Mouse (Mus musculus) MEL (cell line): ENCODE measurements at regions not wholly inside any gene's neighbourhood (a gene's known extent, or its start where the extent isn't known, plus 50 kb on each side); places are given as distances from the start of the nearest gene placed in this dataset.

Experiments
- CTCF ChIP-seq, 3 experiments: IDR thresholded peaks in 2 of 3; conservative IDR thresholded peaks in 1 of 3; 2 replicates each; pipeline ENCODE4 v1.5.1; 2011 to 2012; ENCODE audit warnings: low read length in 3 of 3, low read depth in 2 of 3, mild to moderate bottlenecking in 2 of 3, improper control_type of control experiment in 1 of 3, inconsistent platforms in 1 of 3, mixed read lengths in 1 of 3, moderate library complexity in 1 of 3; ENCODE audit not compliant: control insufficient read depth in 1 of 3, insufficient read depth in 1 of 3, poor library complexity in 1 of 3, severe bottlenecking in 1 of 3
- ELF1 ChIP-seq: IDR thresholded peaks from 2 replicates; pipeline ENCODE4 v1.6.1; 2014; ENCODE audit warnings: low read depth, mild to moderate bottlenecking, inconsistent platforms, low read length, improper control_type of control experiment, moderate library complexity
- EP300 ChIP-seq, 2 experiments: IDR thresholded peaks; 2 replicates each; pipeline ENCODE4 v1.6.1; 2011; ENCODE audit warnings: improper control_type of control experiment in 2 of 2, low read length in 2 of 2, low read depth in 1 of 2, mild to moderate bottlenecking in 1 of 2
- MAX ChIP-seq: IDR thresholded peaks from 2 replicates; pipeline ENCODE4 v1.6.1; 2011; ENCODE audit warnings: low read length, improper control_type of control experiment
- MXI1 ChIP-seq: IDR thresholded peaks from 2 replicates; pipeline ENCODE4 v1.6.1; 2011; ENCODE audit warnings: mild to moderate bottlenecking, low read depth, low read length, improper control_type of control experiment
- NELFE ChIP-seq: IDR thresholded peaks from 2 replicates; pipeline ENCODE4 v1.6.1; 2011; ENCODE audit warnings: low read depth, low read length, improper control_type of control experiment
- POLR2A ChIP-seq, 2 experiments: IDR thresholded peaks; 2 replicates each; pipeline ENCODE4 v1.6.1; 2011 to 2012; ENCODE audit warnings: low read length in 2 of 2, mild to moderate bottlenecking in 2 of 2, control low read depth in 1 of 2, improper control_type of control experiment in 1 of 2, low read depth in 1 of 2, moderate library complexity in 1 of 2; ENCODE audit not compliant: control insufficient read depth in 1 of 2, insufficient read depth in 1 of 2, poor library complexity in 1 of 2
- POLR2AphosphoS2 ChIP-seq: IDR thresholded peaks from 2 replicates; pipeline ENCODE4 v1.6.1; 2011; ENCODE audit warnings: low read length, improper control_type of control experiment
- POLR2AphosphoS5 ChIP-seq: IDR thresholded peaks from 2 replicates; pipeline ENCODE4 v1.6.1; 2012; ENCODE audit warnings: low read depth, borderline replicate concordance, mild to moderate bottlenecking, inconsistent platforms, low read length, moderate library complexity, mixed read lengths
- ZMIZ1 ChIP-seq: IDR thresholded peaks from 2 replicates; pipeline ENCODE4 v1.6.1; 2012; ENCODE audit warnings: low read depth, mild to moderate bottlenecking, inconsistent platforms, low read length, improper control_type of control experiment, moderate library complexity

DNA sequence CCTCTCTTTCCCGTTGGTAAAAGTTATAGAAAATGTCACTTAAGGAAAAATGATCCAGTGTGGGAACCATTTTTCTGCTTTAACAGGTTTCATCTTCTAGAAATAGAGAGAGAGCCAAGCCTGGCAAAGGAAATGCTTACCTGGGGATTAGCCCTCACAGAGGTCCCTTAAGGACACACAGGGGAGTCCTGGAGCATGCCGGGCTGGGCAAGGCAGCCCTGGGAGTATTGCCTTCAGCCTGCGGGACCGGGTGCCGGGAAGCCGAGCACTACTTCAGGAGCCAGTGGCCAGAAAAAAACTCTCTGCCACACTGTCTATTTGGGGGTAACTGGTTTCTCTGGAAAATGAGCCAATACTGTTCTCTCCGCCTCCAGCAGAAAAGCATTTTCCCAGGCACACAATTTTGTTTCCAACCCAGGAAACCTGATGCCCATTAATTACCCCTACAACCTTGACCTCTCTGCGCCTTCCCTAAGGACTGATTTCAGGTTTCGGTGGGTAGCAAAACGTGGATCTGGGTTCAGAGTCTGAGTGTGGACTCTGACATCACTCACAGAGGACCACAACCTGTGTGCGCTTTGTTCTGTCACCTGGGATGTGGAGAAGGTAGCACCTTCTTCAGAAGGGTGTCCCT is 117.9 kb downstream of the Lnpk start:
- TF ChIP-seq CTCF (IDR thresholded peaks at IDR 0.05 in 2 of 3, conservative IDR thresholded peaks at IDR 0.05 in 1 of 3; ENCODE audit: control insufficient read depth in 1 of 3, insufficient read depth in 1 of 3, low read depth in 2 of 3, low read length in 3 of 3, poor library complexity in 1 of 3, severe bottlenecking in 1 of 3) (no peak), NELFE (no peak), POLR2AphosphoS5 (no peak), POLR2AphosphoS2 (no peak), ZMIZ1 (no peak), POLR2A (IDR thresholded peaks at IDR 0.05; ENCODE audit: control insufficient read depth in 1 of 2, insufficient read depth in 1 of 2, low read depth in 1 of 2, low read length in 2 of 2, poor library complexity in 1 of 2) (no peak), EP300 (IDR thresholded peaks at IDR 0.05; ENCODE audit: low read depth in 1 of 2, low read length in 2 of 2) (no peak), MXI1 (no peak), ELF1 (no peak), MAX (no peak)
